Mouse (Mus musculus): ENCODE results near the gene Rad51d. TPM values are rescaled to one million over a fixed set of nuclear protein-coding genes. Genes with fewer than 3 reads are reported as not detected.

Rad51d gene
- polyA plus RNA-seq, 1 experiment: 21.2 TPM

DNA sequence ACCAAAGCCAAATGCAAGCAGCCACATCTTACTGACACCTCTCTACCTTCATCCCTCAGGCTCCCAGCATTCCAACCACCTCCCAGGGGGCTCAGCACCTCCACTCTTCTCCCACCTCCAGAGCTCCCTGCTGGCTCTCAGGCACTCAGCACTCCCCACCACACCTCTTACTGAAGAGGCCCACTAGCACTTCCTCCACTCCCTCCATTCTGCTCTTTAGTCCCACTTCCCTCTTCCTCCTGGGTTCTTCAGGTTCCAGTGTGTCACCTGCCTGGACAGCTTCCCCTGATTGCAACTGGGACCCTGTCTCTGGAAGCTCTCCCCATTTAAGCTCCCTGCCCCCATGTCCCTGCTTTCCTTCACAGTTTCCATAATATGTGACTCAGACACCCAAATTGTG is 63.6 kb downstream of the Rad51d start:
- H3K27me3 ChIP-seq (ENCODE audit: control insufficient read depth, insufficient read depth, low read length): no peaks in the 10 kb centered on the region
- TF ChIP-seq CTCF (IDR thresholded peaks at IDR 0.05; ENCODE audit: borderline replicate concordance, insufficient read depth, low read depth, low read length) (no peak), POLR2A (IDR thresholded peaks at IDR 0.05; ENCODE audit: borderline replicate concordance, insufficient read depth, low read length) (no peak)
- DNase-seq: no peak
- no peak overlapping the region for H3K4me3 ChIP-seq (replicated peaks; ENCODE audit: insufficient read depth, low read depth, low read length)
- no peaks in the 10 kb centered on the region for H3K4me1 ChIP-seq (ENCODE audit: control insufficient read depth, insufficient read depth, low read length)
- no peak overlapping the region for H3K27ac ChIP-seq (ENCODE audit: insufficient read depth, low read length)

Other genes with a start within 250 kb of the Rad51d start
- 0.19 and 0.23 TPM in 2 replicates for gene Cct6b, start 126.3 kb downstream of the Rad51d start, polyA plus RNA-seq (2012; rRNA removed)
- gene Zfp830, start 126.3 kb downstream of the Rad51d start, polyA plus RNA-seq (2012; rRNA removed): 14.0 and 14.4 TPM in 2 replicates
- 27.6 and 32.3 TPM in 2 replicates for gene Lig3, start 109.5 kb downstream of the Rad51d start, polyA plus RNA-seq (2012; rRNA removed)
- 16.8 and 18.6 TPM in 2 replicates for gene Rffl, start 19.4 kb downstream of the Rad51d start, polyA plus RNA-seq (2012; rRNA removed)
- gene Fndc8, start 1.5 kb upstream of the Rad51d start, polyA plus RNA-seq (2012; rRNA removed): not detected in 2 replicates
- gene Nle1, start 17.8 kb upstream of the Rad51d start, polyA plus RNA-seq (2012; rRNA removed): 39.5 and 43.0 TPM in 2 replicates
- 1.9 and 2.3 TPM in 2 replicates for gene Unc45b, start 19.9 kb upstream of the Rad51d start, polyA plus RNA-seq (2012; rRNA removed)
- 3.7 and 3.8 TPM in 2 replicates for gene Slfn5, start 60.7 kb upstream of the Rad51d start, polyA plus RNA-seq (2012; rRNA removed)
- 0.08 TPM in 2 replicates for gene Slfn9, start 101.2 kb upstream of the Rad51d start, polyA plus RNA-seq (2012; rRNA removed)
- gene Slfn8, start 130.2 kb upstream of the Rad51d start, polyA plus RNA-seq (2012; rRNA removed): 0.28 and 0.29 TPM in 2 replicates
- 0.90 and 1.1 TPM in 2 replicates for gene Slfn2, start 174.5 kb upstream of the Rad51d start, polyA plus RNA-seq (2012; rRNA removed)
- 0.16 TPM in 1 of 2 replicates, not detected in the other for gene Slfn1, start 226.2 kb upstream of the Rad51d start, polyA plus RNA-seq (2012; rRNA removed)